Mouse (Mus musculus) intestine, postnatal 0 days (tissue): Measurements from ENCODE around the gene Nectin4. TPM values are rescaled to one million over a fixed set of nuclear protein-coding genes. Genes with fewer than 3 reads are reported as not detected.
A peak's percentile ranks its signal among the peaks of the same experiment; 100 is the strongest.

ENCODE experiments used
- ATAC-seq: fragments of 200-750 bp; cut with Nextera tagmentation; 2 replicates; pipeline ENCODE4 v1.8.0; 2017; ENCODE audit warnings: mild to moderate bottlenecking, moderate TSS enrichment, moderate library complexity
- H3K27ac ChIP-seq: fragments of 300-500 bp; sonication (generic); 2 replicates; pipeline ENCODE4 v1.5.1; 2014; ENCODE audit warnings: mild to moderate bottlenecking, low read depth, low read length, moderate library complexity
- H3K27me3 ChIP-seq: fragments of 300-500 bp; sonication (generic); replicated peaks from 2 replicates; pipeline ENCODE4 v1.6.1; 2014; ENCODE audit warnings: low read length, mixed read lengths; ENCODE audit not compliant: control insufficient read depth, insufficient read depth
- H3K36me3 ChIP-seq: fragments of 300-500 bp; sonication (generic); 2 replicates; pipeline ENCODE4 v1.6.1; 2014; ENCODE audit warnings: mild to moderate bottlenecking, moderate library complexity; ENCODE audit not compliant: control insufficient read depth, insufficient read depth
- H3K4me1 ChIP-seq: fragments of 300-500 bp; sonication (generic); replicated peaks from 2 replicates; pipeline ENCODE4 v1.6.1; 2014; ENCODE audit warnings: antibody characterized with exemption, low read length, mixed read lengths; ENCODE audit not compliant: control insufficient read depth, insufficient read depth
- H3K4me2 ChIP-seq: fragments of 300-500 bp; sonication (generic); replicated peaks from 2 replicates; pipeline ENCODE4 v1.6.1; 2014; ENCODE audit warnings: low read depth, mild to moderate bottlenecking, moderate library complexity
- H3K4me3 ChIP-seq: fragments of 300-500 bp; sonication (generic); 2 replicates; pipeline ENCODE4 v1.5.1; 2014; ENCODE audit warnings: low read depth, low read length
- H3K9ac ChIP-seq: fragments of 300-500 bp; sonication (generic); 2 replicates; pipeline ENCODE4 v1.6.1; 2014; ENCODE audit warnings: mild to moderate bottlenecking, low read depth, low read length
- H3K9me3 ChIP-seq: fragments of 300-500 bp; sonication (generic); 2 replicates; pipeline ENCODE4 v1.6.1; 2016; ENCODE audit warnings: mixed run types; ENCODE audit not compliant: control insufficient read depth
- CTCF ChIP-seq: sonication (generic); IDR thresholded peaks from 2 replicates; pipeline ENCODE4 v1.5.1; 2016; ENCODE audit warnings: low read depth, mild to moderate bottlenecking, control low read depth, antibody characterized with exemption, moderate library complexity
- WGBS: fragments of 180-500 bp; shearing (Covaris S2); extraction: QIAGEN DNeasy Blood & Tissue Kit; methylation state at CpG from one replicate; pipeline ENCODE4 v1.1.7; 2014; 5-methylcytosine and 5-hydroxymethylcytosine counted together
- polyA plus RNA-seq: library from polyadenylated mRNA; unstranded; fragments of >200 nt; fragmentation: Nextera tagmentation; extraction: Ambion mirVana; gene quantifications from 2 replicates; pipeline ENCODE4 v1.2.1, GENCODE M21; 2015

Gene Nectin4
- polyA plus RNA-seq, 1 experiment from 2014 or later: 0.48 TPM

DNA sequence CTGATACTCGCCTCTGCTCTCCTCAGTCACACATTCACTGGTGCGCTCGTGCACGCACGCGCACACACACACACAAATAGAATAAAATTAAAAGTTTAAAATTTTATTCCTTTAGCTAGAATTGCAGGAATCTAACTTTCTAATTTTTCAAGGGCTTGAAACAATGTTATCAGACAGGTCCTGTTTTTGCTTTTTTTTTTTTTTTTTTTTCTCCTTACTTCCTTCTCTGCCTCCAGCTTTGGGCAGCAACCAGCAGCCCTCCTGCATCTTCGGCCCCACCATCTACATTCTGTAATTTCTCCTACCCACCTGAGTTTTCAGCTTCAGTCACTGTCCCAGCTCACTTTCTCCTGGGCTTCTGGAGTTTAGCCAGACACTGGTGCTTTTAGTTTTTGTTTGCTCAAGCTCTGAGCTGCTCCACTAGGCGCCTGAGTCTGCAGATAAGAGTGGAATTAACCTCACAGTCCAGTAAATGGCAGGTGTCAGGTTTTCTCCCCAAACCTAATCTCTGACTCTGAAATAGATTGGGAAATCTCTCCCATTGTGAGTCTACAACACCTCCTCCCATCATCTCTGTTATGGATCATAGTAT is 52.7 kb downstream of the Nectin4 start:
- 70% methylated on average over 8 of the region's 8 CpGs for WGBS

GRCm38 (mm10) chr1:171424638-171425037 is 54.7 kb downstream of the Nectin4 start:
- Histone ChIP-seq H3K9me3 (no peaks in the 10 kb centered on the region), H3K36me3 (peaks cover 11% of the 10 kb centered on the region), H3K4me1 (no peaks in the 10 kb centered on the region), H3K4me3 (no peak overlapping the region), H3K27me3 (no peaks in the 10 kb centered on the region), H3K27ac (no peak overlapping the region), H3K4me2 (peak overlapping the region; percentile 35; the same call in 1 of the 2 replicates), H3K9ac (no peak overlapping the region)
- no peak for TF ChIP-seq CTCF
- ATAC-seq: peak; percentile 59; the same call in 1 of the 2 replicates
- WGBS: 27% methylated on average over 5 of the region's 5 CpGs

More for the DNA sequence above, 52.7 kb downstream of the Nectin4 start:
- peaks cover 31% of the 10 kb centered on the region for H3K36me3 ChIP-seq
- no peak overlapping the region for H3K4me3 ChIP-seq
- no peak overlapping the region for H3K4me2 ChIP-seq
- no peaks in the 10 kb centered on the region for H3K4me1 ChIP-seq
- H3K9ac ChIP-seq: no peak overlapping the region
- H3K9me3 ChIP-seq: no peaks in the 10 kb centered on the region
- H3K27ac ChIP-seq: no peak overlapping the region
- no peak for TF ChIP-seq CTCF
- ATAC-seq: no peak
- no peaks in the 10 kb centered on the region for H3K27me3 ChIP-seq

- peak; percentile 58 for ATAC-seq
- H3K27me3 ChIP-seq: no peaks in the 10 kb centered on the region
- 27% methylated on average over 4 of the region's 4 CpGs for WGBS
- TF ChIP-seq CTCF: no peak
- no peaks in the 10 kb centered on the region for H3K4me1 ChIP-seq
- H3K4me3 ChIP-seq: no peak overlapping the region
- peaks cover 8% of the 10 kb centered on the region; the same call in 1 of the 2 replicates for H3K36me3 ChIP-seq
- H3K9ac ChIP-seq: no peak overlapping the region
- no peak overlapping the region for H3K27ac ChIP-seq
- no peaks in the 10 kb centered on the region for H3K9me3 ChIP-seq
- H3K4me2 ChIP-seq: peak overlapping the region; percentile 35; the same call in 1 of the 2 replicates
Observed at GRCm38 (mm10) chr1:171425126-171425525, 55.2 kb downstream of the Nectin4 start.

DNA sequence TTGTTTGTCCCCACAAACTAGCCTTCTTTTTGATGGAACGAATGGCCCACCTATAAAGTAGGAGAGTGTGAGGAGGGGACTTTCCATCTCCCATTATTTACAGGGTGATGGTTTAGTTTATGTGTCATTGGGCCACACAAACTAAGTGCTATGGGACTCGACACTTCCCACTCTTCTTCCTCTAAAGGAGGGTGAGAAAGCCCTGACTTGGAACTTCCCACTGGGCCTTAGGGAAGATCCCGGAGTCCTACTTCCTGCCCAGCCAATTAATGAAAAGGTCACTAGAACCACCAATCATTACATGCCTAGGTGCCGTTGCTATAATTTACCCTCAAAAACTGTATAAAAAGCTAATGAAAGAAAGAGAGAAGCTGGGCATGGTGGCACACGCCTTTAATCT is 62.3 kb downstream of the Nectin4 start:
- no peak overlapping the region for H3K27ac ChIP-seq
- WGBS: 81% methylated on average over 5 of the region's 5 CpGs
- no peak for TF ChIP-seq CTCF
- no peak overlapping the region for H3K4me2 ChIP-seq
- no peak for ATAC-seq
- no peaks in the 10 kb centered on the region for H3K36me3 ChIP-seq
- H3K27me3 ChIP-seq: no peaks in the 10 kb centered on the region
- peaks cover 7% of the 10 kb centered on the region; the same call in 1 of the 2 replicates for H3K4me1 ChIP-seq
- H3K9me3 ChIP-seq: no peaks in the 10 kb centered on the region
- H3K9ac ChIP-seq: no peak overlapping the region
- no peak overlapping the region for H3K4me3 ChIP-seq

GRCm38 (mm10) chr1:171435288-171435814 is 65.5 kb downstream of the Nectin4 start:
- no peak for ATAC-seq
- H3K4me2 ChIP-seq: no peak overlapping the region
- H3K36me3 ChIP-seq: no peaks in the 10 kb centered on the region
- no peak overlapping the region for H3K9ac ChIP-seq
- no peak overlapping the region for H3K4me3 ChIP-seq
- no peaks in the 10 kb centered on the region for H3K9me3 ChIP-seq
- H3K27ac ChIP-seq: no peak overlapping the region
- H3K27me3 ChIP-seq: no peaks in the 10 kb centered on the region
- peaks cover 17% of the 10 kb centered on the region for H3K4me1 ChIP-seq
- no peak for TF ChIP-seq CTCF
- 16% methylated on average over 7 of the region's 7 CpGs for WGBS

GRCm38 (mm10) chr1:171435974-171436373 is 66.1 kb downstream of the Nectin4 start:
- no peak for ATAC-seq
- H3K4me3 ChIP-seq: no peak overlapping the region
- no peaks in the 10 kb centered on the region for H3K9me3 ChIP-seq
- no peaks in the 10 kb centered on the region for H3K27me3 ChIP-seq
- 23% methylated on average over 1 of the region's 1 CpGs for WGBS
- no peaks in the 10 kb centered on the region for H3K36me3 ChIP-seq
- TF ChIP-seq CTCF: no peak
- peaks cover 19% of the 10 kb centered on the region for H3K4me1 ChIP-seq
- no peak overlapping the region for H3K27ac ChIP-seq
- H3K9ac ChIP-seq: no peak overlapping the region
- no peak overlapping the region for H3K4me2 ChIP-seq
